Mouse (Mus musculus) forebrain, embryonic 13.5 days (tissue): ENCODE measurements at regions not wholly inside any gene's neighbourhood (a gene's known extent, or its start where the extent isn't known, plus 50 kb on each side); places are given as distances from the start of the nearest gene placed in this dataset.
A peak's percentile ranks its signal among the peaks of the same experiment; 100 is the strongest.

ENCODE experiments used
- ATAC-seq: fragments of 200-750 bp; cut with Nextera tagmentation; 2 replicates; pipeline ENCODE4 v1.8.0; 2017
- H3K27ac ChIP-seq: fragments of 300-500 bp; sonication (generic); 2 replicates; pipeline ENCODE4 v1.5.1; 2015; ENCODE audit warnings: inconsistent platforms, mild to moderate bottlenecking, moderate library complexity
- H3K27me3 ChIP-seq: fragments of 300-500 bp; sonication (generic); 2 replicates; pipeline ENCODE4 v1.6.1; 2015; ENCODE audit warnings: mild to moderate bottlenecking, inconsistent platforms
- H3K36me3 ChIP-seq: fragments of 300-500 bp; sonication (generic); 2 replicates; pipeline ENCODE4 v1.6.1; 2015; ENCODE audit warnings: mild to moderate bottlenecking, inconsistent platforms; ENCODE audit not compliant: poor library complexity, severe bottlenecking
- H3K4me1 ChIP-seq: fragments of 300-500 bp; sonication (generic); 2 replicates; pipeline ENCODE4 v1.6.1; 2015; ENCODE audit warnings: inconsistent platforms
- H3K4me2 ChIP-seq: fragments of 300-500 bp; sonication (generic); 2 replicates; pipeline ENCODE4 v1.6.1; 2015; ENCODE audit warnings: inconsistent platforms, mild to moderate bottlenecking, moderate library complexity
- H3K4me3 ChIP-seq: fragments of 300-500 bp; sonication (generic); 2 replicates; pipeline ENCODE4 v1.5.1; 2015; ENCODE audit warnings: mild to moderate bottlenecking, inconsistent platforms
- H3K9ac ChIP-seq: fragments of 300-500 bp; sonication (generic); 2 replicates; pipeline ENCODE4 v1.6.1; 2015; ENCODE audit warnings: mild to moderate bottlenecking, inconsistent platforms
- H3K9me3 ChIP-seq: fragments of 300-500 bp; sonication (generic); replicated peaks from 2 replicates; pipeline ENCODE4 v1.6.1; 2016; ENCODE audit warnings: inconsistent platforms
- WGBS: fragments of 180-500 bp; shearing (Covaris S2); methylation state at CpG from one replicate; pipeline ENCODE4 v1.1.7; 2015; 5-methylcytosine and 5-hydroxymethylcytosine counted together

GRCm38 (mm10) chr4:55288456-55288855 is 61.4 kb upstream of the Rad23b start:
- Histone ChIP-seq H3K9ac (no peak overlapping the region), H3K4me1 (peaks cover 15% of the 10 kb centered on the region), H3K27me3 (no peaks in the 10 kb centered on the region), H3K36me3 (no peaks in the 10 kb centered on the region), H3K4me2 (no peak overlapping the region), H3K9me3 (no peaks in the 10 kb centered on the region), H3K27ac (no peak overlapping the region), H3K4me3 (no peak overlapping the region)
- ATAC-seq = no peak
- 47% methylated on average over 6 of the region's 6 CpGs for WGBS

- H3K4me3 ChIP-seq = no peak overlapping the region
- H3K27me3 ChIP-seq = no peaks in the 10 kb centered on the region
- H3K9ac ChIP-seq = no peak overlapping the region
- H3K4me1 ChIP-seq = peaks cover 33% of the 10 kb centered on the region
- H3K36me3 ChIP-seq = no peaks in the 10 kb centered on the region
- no peaks in the 10 kb centered on the region for H3K9me3 ChIP-seq
- WGBS = 88% methylated on average over 5 of the region's 5 CpGs
- H3K27ac ChIP-seq = no peak overlapping the region
- ATAC-seq = no peak
- no peak overlapping the region for H3K4me2 ChIP-seq
Measured at GRCm38 (mm10) chr4:55292277-55292676, 57.6 kb upstream of the Rad23b start.

- H3K4me2 ChIP-seq = no peak overlapping the region
- no peaks in the 10 kb centered on the region for H3K9me3 ChIP-seq
- peaks cover 33% of the 10 kb centered on the region for H3K4me1 ChIP-seq
- no peak for ATAC-seq
- no peak overlapping the region for H3K9ac ChIP-seq
- 20% methylated on average over 4 of the region's 4 CpGs for whole genome bisulfite sequencing
- no peak overlapping the region for H3K4me3 ChIP-seq
- H3K36me3 ChIP-seq = no peaks in the 10 kb centered on the region
- no peaks in the 10 kb centered on the region for H3K27me3 ChIP-seq
- 0 out of 2 replicates have a peak overlapping the region, but pooled peaks have one; percentile 88 for H3K27ac ChIP-seq
Measured at GRCm38 (mm10) chr4:55292701-55293100, 57.1 kb upstream of the Rad23b start.

GRCm38 (mm10) chr4:55293347-55294079 is 56.3 kb upstream of the Rad23b start:
- 6% methylated on average over 5 of the region's 5 CpGs for WGBS

GRCm38 (mm10) chr4:55294255-55294687 is 55.6 kb upstream of the Rad23b start:
- peak overlapping the region; percentile 58; the same call in 1 of the 2 replicates for H3K9ac ChIP-seq
- 0% methylated on average over 14 of the region's 14 CpGs for WGBS
- H3K4me3 ChIP-seq = peak overlapping the region; percentile 33
- H3K9me3 ChIP-seq = no peaks in the 10 kb centered on the region
- ATAC-seq = peak; percentile 95
- no peaks in the 10 kb centered on the region for H3K36me3 ChIP-seq
- peak overlapping the region; percentile 88 for H3K27ac ChIP-seq
- peaks cover 30% of the 10 kb centered on the region for H3K4me1 ChIP-seq
- peak overlapping the region; percentile 60 for H3K4me2 ChIP-seq
- H3K27me3 ChIP-seq = no peaks in the 10 kb centered on the region

More at GRCm38 (mm10) chr4:55293347-55294079, 56.3 kb upstream of the Rad23b start:
- H3K4me1 ChIP-seq = peaks cover 30% of the 10 kb centered on the region
- no peak overlapping the region for H3K9ac ChIP-seq
- peak overlapping the region; percentile 60 for H3K4me2 ChIP-seq
- no peaks in the 10 kb centered on the region for H3K27me3 ChIP-seq
- no peak overlapping the region for H3K4me3 ChIP-seq
- peak overlapping the region; percentile 88 for H3K27ac ChIP-seq
- no peaks in the 10 kb centered on the region for H3K36me3 ChIP-seq
- peak; percentile 44; the same call in 1 of the 2 replicates for ATAC-seq
- H3K9me3 ChIP-seq = no peaks in the 10 kb centered on the region

GRCm38 (mm10) chr4:55297841-55298240 is 52.0 kb upstream of the Rad23b start:
- Histone ChIP-seq H3K27me3 (no peaks in the 10 kb centered on the region), H3K9me3 (no peaks in the 10 kb centered on the region), H3K4me2 (no peak overlapping the region), H3K4me1 (peaks cover 25% of the 10 kb centered on the region), H3K4me3 (no peak overlapping the region), H3K9ac (no peak overlapping the region), H3K36me3 (no peaks in the 10 kb centered on the region), H3K27ac (no peak overlapping the region)
- ATAC-seq = no peak
- 89% methylated on average over 3 of the region's 3 CpGs for WGBS
